Mouse (Mus musculus) liver, postnatal 0 days (tissue): ENCODE results near the gene Casq1.

Experiments
- CTCF ChIP-seq: sonication (generic); IDR thresholded peaks from 2 replicates; pipeline ENCODE4 v1.5.1; 2016; ENCODE audit warnings: antibody characterized with exemption, low read depth
- EP300 ChIP-seq: IDR thresholded peaks from 2 replicates; pipeline ENCODE4 v1.6.1; 2016; ENCODE audit warnings: antibody characterized with exemption, low read depth, mild to moderate bottlenecking

- TF ChIP-seq EP300: no peak
- no peak for TF ChIP-seq CTCF
These were observed 15.4 kb downstream of the Casq1 start for GRCm38 (mm10) chr1:172204033-172204813.
